Mouse (Mus musculus): ENCODE data around the gene Ptprs.

DNA sequence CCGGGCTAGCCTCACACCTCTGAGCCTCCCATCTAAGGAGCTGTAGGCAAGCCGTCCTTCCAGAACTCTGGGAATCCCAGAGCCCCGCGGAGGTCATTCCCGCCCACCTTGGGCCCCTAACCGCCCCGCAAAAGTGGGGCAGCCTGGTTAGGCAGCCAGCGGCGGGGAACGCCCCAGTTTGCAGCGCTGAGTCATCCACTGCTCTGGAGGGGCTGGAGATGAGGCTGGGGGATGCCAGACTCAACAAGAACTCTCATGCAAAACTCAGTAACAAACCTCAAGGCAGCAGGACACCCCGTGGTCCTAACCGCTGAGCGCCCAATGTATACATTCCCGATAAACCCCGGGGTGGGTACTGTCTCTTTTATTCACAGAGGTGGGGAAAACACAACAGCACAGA lies 4.2 kb downstream of the Ptprs start:
- TF ChIP-seq POLR2A (IDR thresholded peaks at IDR 0.05; ENCODE audit: insufficient read depth, low read depth, low read length) (no peak), CTCF (IDR thresholded peaks at IDR 0.05; ENCODE audit: insufficient read depth, low read depth, low read length) (no peak)

Measured in olfactory bulb, adult 2 months (tissue).